Mouse (Mus musculus) ES-Bruce4 (cell line): ENCODE results near the gene Abhd8. TPM values are rescaled to one million over a fixed set of nuclear protein-coding genes. Genes with fewer than 3 reads are reported as not detected.

Experiments
- H3K27ac ChIP-seq: 2 replicates; pipeline ENCODE4 v1.5.1; 2012; ENCODE audit warnings: low read length, inconsistent platforms; ENCODE audit not compliant: insufficient read depth
- H3K27me3 ChIP-seq: 2 replicates; pipeline ENCODE4 v1.6.1; 2012; ENCODE audit warnings: mild to moderate bottlenecking, low read length, inconsistent platforms; ENCODE audit not compliant: control insufficient read depth, poor library complexity, insufficient read depth, severe bottlenecking
- H3K36me3 ChIP-seq: 2 replicates; pipeline ENCODE4 v1.6.1; 2012; ENCODE audit warnings: inconsistent platforms, mild to moderate bottlenecking, low read length, moderate library complexity; ENCODE audit not compliant: control insufficient read depth, poor library complexity, insufficient read depth, severe bottlenecking
- H3K4me1 ChIP-seq: one replicate; pipeline ENCODE4 v1.8.1; 2011; ENCODE audit warnings: low read length; ENCODE audit not compliant: control insufficient read depth, insufficient read depth
- H3K4me3 ChIP-seq: 2 replicates; pipeline ENCODE4 v1.5.1; 2011; ENCODE audit warnings: low read depth, mild to moderate bottlenecking, low read length
- H3K9ac ChIP-seq: 2 replicates; pipeline ENCODE4 v1.6.1; 2012; ENCODE audit warnings: low read depth, mild to moderate bottlenecking, inconsistent platforms; ENCODE audit not compliant: poor library complexity, severe bottlenecking
- H3K9me3 ChIP-seq: replicated peaks from 2 replicates; pipeline ENCODE4 v1.6.1; 2012; ENCODE audit warnings: mild to moderate bottlenecking, low read length, inconsistent platforms; ENCODE audit not compliant: control insufficient read depth, poor library complexity, insufficient read depth, severe bottlenecking
- CTCF ChIP-seq: IDR thresholded peaks from one replicate; pipeline ENCODE4 v1.8.1; 2011; ENCODE audit warnings: low read depth, low read length
- EP300 ChIP-seq: IDR thresholded peaks from 2 replicates; pipeline ENCODE4 v1.6.1; 2011; ENCODE audit warnings: low read depth, low read length; ENCODE audit not compliant: insufficient read depth
- POLR2A ChIP-seq: IDR thresholded peaks from one replicate; pipeline ENCODE4 v1.8.1; 2011; ENCODE audit warnings: low read length; ENCODE audit not compliant: insufficient read depth
- polyA plus RNA-seq: library from polyadenylated mRNA; stranded (reverse); fragments of >200 nt; gene quantifications from 2 replicates; pipeline ENCODE4 v1.2.4, GENCODE M21; 2011; ENCODE audit warnings: low read depth; ENCODE audit not compliant: missing spikeins, insufficient read depth, insufficient read length

Abhd8 gene
- polyA plus RNA-seq, 1 experiment = 10.1 TPM

GRCm38 (mm10) chr8:71495811-71496210, 32.4 kb upstream of the Abhd8 start:
- Histone ChIP-seq H3K27ac (peak overlapping the region; percentile 22), H3K4me3 (no peak overlapping the region), H3K36me3 (peaks cover 25% of the 10 kb centered on the region), H3K9me3 (no peaks in the 10 kb centered on the region), H3K27me3 (no peaks in the 10 kb centered on the region), H3K4me1 (peaks cover 10% of the 10 kb centered on the region), H3K9ac (no peak overlapping the region)
- TF ChIP-seq EP300 = no peak
- TF ChIP-seq CTCF = no peak
- no peak for TF ChIP-seq POLR2A

- H3K4me1 ChIP-seq = peaks cover 10% of the 10 kb centered on the region
- peak overlapping the region; percentile 19; the same call in 1 of the 2 replicates for H3K9ac ChIP-seq
- TF ChIP-seq POLR2A (no peak), EP300 (peak; percentile 17; the same call in 1 of the 2 replicates), CTCF (peak; percentile 76)
- H3K27ac ChIP-seq = no peak overlapping the region
- no peaks in the 10 kb centered on the region for H3K27me3 ChIP-seq
- peaks cover 31% of the 10 kb centered on the region for H3K36me3 ChIP-seq
- H3K4me3 ChIP-seq = no peak overlapping the region
- H3K9me3 ChIP-seq = no peaks in the 10 kb centered on the region
These were observed 31.6 kb upstream of the Abhd8 start for GRCm38 (mm10) chr8:71495039-71495438.

GRCm38 (mm10) chr8:71488454-71488853, 25.0 kb upstream of the Abhd8 start:
- H3K9me3 ChIP-seq = no peaks in the 10 kb centered on the region
- H3K27me3 ChIP-seq = no peaks in the 10 kb centered on the region
- H3K36me3 ChIP-seq = peaks cover 22% of the 10 kb centered on the region
- H3K27ac ChIP-seq = peak overlapping the region; percentile 85
- peaks cover 2% of the 10 kb centered on the region for H3K4me1 ChIP-seq
- peak overlapping the region; percentile 88 for H3K4me3 ChIP-seq
- peak overlapping the region; percentile 91 for H3K9ac ChIP-seq
- TF ChIP-seq POLR2A = no peak
- TF ChIP-seq CTCF = no peak
- no peak for TF ChIP-seq EP300

GRCm38 (mm10) chr8:71487691-71488445, 24.4 kb upstream of the Abhd8 start, which contains the start of gene Gtpbp3:
Gene Gtpbp3 (plus strand): TSS chr8:71488103.
- Histone ChIP-seq H3K36me3 (peaks cover 21% of the 10 kb centered on the region), H3K27ac (peak within 1 kb of the TSS; percentile 85), H3K9ac (peak within 1 kb of the TSS; percentile 91), H3K4me1 (peaks cover 2% of the 10 kb centered on the region), H3K4me3 (peak within 1 kb of the TSS; percentile 88), H3K27me3 (no peaks in the 10 kb centered on the region), H3K9me3 (no peaks in the 10 kb centered on the region)
- TF ChIP-seq EP300 = no peak
- no peak for TF ChIP-seq CTCF
- TF ChIP-seq POLR2A = no peak

GRCm38 (mm10) chr8:71486136-71486529, 22.7 kb upstream of the Abhd8 start:
- H3K9ac ChIP-seq = 0 out of 2 replicates have a peak overlapping the region, but pooled peaks have one; percentile 80
- H3K4me3 ChIP-seq = no peak overlapping the region
- peaks cover 6% of the 10 kb centered on the region for H3K36me3 ChIP-seq
- no peak for TF ChIP-seq CTCF
- no peak for TF ChIP-seq POLR2A
- TF ChIP-seq EP300 = no peak
- H3K27ac ChIP-seq = no peak overlapping the region
- no peaks in the 10 kb centered on the region for H3K4me1 ChIP-seq
- no peaks in the 10 kb centered on the region for H3K27me3 ChIP-seq
- H3K9me3 ChIP-seq = no peaks in the 10 kb centered on the region

GRCm38 (mm10) chr8:71485142-71486135, 22.0 kb upstream of the Abhd8 start, which contains the start of gene Ano8:
Gene Ano8 (minus strand): TSS chr8:71485963.
- Histone ChIP-seq H3K9me3 (no peaks in the 10 kb centered on the region), H3K27me3 (no peaks in the 10 kb centered on the region), H3K9ac (peak within 1 kb of the TSS; percentile 80), H3K27ac (no peak within 1 kb of the TSS), H3K4me1 (no peaks in the 10 kb centered on the region), H3K36me3 (peaks cover 3% of the 10 kb centered on the region), H3K4me3 (peak within 1 kb of the TSS; percentile 67)
- TF ChIP-seq CTCF (no peak), EP300 (0 out of 2 replicates have a peak, but pooled peaks have one; percentile 6)
